Mouse (Mus musculus) G1E (cell line): ENCODE data around the gene Rbm47. TPM values are rescaled to one million over a fixed set of nuclear protein-coding genes. Genes with fewer than 3 reads are reported as not detected.

ENCODE experiments used
- ATAC-seq: 2 replicates; pipeline ENCODE4 v1.8.0; 2016; ENCODE audit warnings: mild to moderate bottlenecking; ENCODE audit not compliant: insufficient number of reproducible peaks, poor library complexity, low FRiP score, severe bottlenecking; ENCODE audit errors: extremely low read depth
- DNase-seq: peaks from one replicate; pipeline ENCODE4 v3.0.0; 2012; ENCODE audit warnings: low spot score
- H3K27me3 ChIP-seq: 2 replicates; pipeline ENCODE4 v1.6.1; 2012; ENCODE audit warnings: mild to moderate bottlenecking, low read length, inconsistent platforms; ENCODE audit not compliant: insufficient read depth
- H3K36me3 ChIP-seq: replicated peaks from 2 replicates; pipeline ENCODE3; 2012; ENCODE audit warnings: mild to moderate bottlenecking, inconsistent platforms
- H3K4me1 ChIP-seq: 2 replicates; pipeline ENCODE4 v1.6.1; 2012; ENCODE audit warnings: low read depth, low read length, inconsistent platforms, mixed read lengths; ENCODE audit not compliant: insufficient read depth
- H3K4me3 ChIP-seq: 2 replicates; pipeline ENCODE4 v1.5.1; 2012; ENCODE audit warnings: low read depth, mild to moderate bottlenecking, inconsistent platforms, low read length, moderate library complexity, mixed read lengths
- H3K9me3 ChIP-seq: replicated peaks from 2 replicates; pipeline ENCODE4 v1.6.1; 2012; ENCODE audit warnings: inconsistent platforms
- CTCF ChIP-seq: IDR thresholded peaks from 2 replicates; pipeline ENCODE4 v1.5.1; 2012; ENCODE audit warnings: low read depth, low read length, inconsistent platforms, mixed read lengths
- GATA1 ChIP-seq: IDR thresholded peaks from 2 replicates; pipeline ENCODE4 v1.6.1; 2012; ENCODE audit warnings: borderline replicate concordance, low read length, inconsistent platforms, mixed read lengths
- GATA2 ChIP-seq: IDR thresholded peaks from 2 replicates; pipeline ENCODE4 v1.6.1; 2012; ENCODE audit warnings: low read depth, low read length, inconsistent platforms, borderline replicate concordance
- POLR2AphosphoS5 ChIP-seq: IDR thresholded peaks from 2 replicates; pipeline ENCODE4 v1.6.1; 2012; ENCODE audit warnings: low read depth, low read length, inconsistent platforms; ENCODE audit not compliant: insufficient replicate concordance
- TAL1 ChIP-seq: conservative IDR thresholded peaks from 2 replicates; pipeline ENCODE4 v1.6.1; 2012; ENCODE audit warnings: low read depth, low read length, inconsistent platforms, mixed read lengths
- polyA plus RNA-seq: library from polyadenylated mRNA; stranded (reverse); fragments of >175 nt; gene quantifications from 2 replicates; pipeline ENCODE4 v1.2.3, GENCODE M21; 2012
- total RNA-seq, 2 experiments: library from RNA; stranded (forward) in 1 of 2; stranded (reverse) in 1 of 2; fragments of 200-1000 nt in 1 of 2; fragments of >200 nt in 1 of 2; fragmentation: Nextera tagmentation in 1 of 2; gene quantifications; 2 replicates each; pipeline ENCODE4 v1.2.3; 2014 to 2017

Rbm47 gene
- total and polyA plus RNA-seq, 3 experiments: 0.05 TPM; not detected in 2

DNA sequence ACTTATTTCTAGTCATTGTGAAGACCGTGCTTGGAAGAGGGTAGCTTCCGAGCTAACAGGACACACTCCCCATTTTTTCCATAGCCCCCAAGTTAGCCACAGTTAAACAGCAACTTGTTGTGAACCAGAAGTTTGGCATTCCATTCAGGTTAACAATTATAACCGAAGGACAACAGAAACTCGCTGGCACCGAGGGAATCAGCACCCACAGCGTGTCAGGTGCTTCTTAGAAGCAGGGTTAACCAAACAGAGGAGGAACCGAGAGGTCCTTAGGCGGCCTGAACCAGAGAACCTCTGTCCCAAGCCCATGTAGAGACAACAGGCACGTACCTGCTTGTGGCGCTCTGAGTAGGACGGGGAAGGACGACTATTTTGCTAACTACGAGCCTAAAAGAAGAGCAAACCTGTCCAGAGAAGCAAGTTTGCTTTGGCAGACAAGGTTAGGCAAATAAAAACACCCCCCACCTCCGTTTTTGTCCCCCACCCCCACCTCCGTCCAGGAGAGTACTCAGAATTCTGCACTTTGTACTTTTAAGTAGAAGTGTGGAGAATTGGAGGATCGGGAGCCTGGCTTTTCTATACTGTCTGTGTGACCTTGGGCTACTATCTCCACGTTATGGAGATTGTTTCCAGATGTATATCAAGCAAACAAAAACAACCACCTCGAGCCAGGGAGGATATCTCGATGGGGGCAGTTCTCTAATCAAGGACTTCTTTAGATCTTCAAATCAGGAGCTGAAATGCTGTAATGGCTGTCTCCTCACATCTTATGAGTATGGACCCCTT, 91.3 kb downstream of the Rbm47 start:
- H3K4me3 ChIP-seq: no peak overlapping the region
- ATAC-seq: no peak
- no peaks in the 10 kb centered on the region for H3K36me3 ChIP-seq
- H3K4me1 ChIP-seq: no peaks in the 10 kb centered on the region
- TF ChIP-seq CTCF (no peak), GATA2 (no peak), GATA1 (no peak), POLR2AphosphoS5 (no peak), TAL1 (no peak)
- DNase-seq: no peak
- H3K9me3 ChIP-seq: no peaks in the 10 kb centered on the region
- H3K27me3 ChIP-seq: no peaks in the 10 kb centered on the region

DNA sequence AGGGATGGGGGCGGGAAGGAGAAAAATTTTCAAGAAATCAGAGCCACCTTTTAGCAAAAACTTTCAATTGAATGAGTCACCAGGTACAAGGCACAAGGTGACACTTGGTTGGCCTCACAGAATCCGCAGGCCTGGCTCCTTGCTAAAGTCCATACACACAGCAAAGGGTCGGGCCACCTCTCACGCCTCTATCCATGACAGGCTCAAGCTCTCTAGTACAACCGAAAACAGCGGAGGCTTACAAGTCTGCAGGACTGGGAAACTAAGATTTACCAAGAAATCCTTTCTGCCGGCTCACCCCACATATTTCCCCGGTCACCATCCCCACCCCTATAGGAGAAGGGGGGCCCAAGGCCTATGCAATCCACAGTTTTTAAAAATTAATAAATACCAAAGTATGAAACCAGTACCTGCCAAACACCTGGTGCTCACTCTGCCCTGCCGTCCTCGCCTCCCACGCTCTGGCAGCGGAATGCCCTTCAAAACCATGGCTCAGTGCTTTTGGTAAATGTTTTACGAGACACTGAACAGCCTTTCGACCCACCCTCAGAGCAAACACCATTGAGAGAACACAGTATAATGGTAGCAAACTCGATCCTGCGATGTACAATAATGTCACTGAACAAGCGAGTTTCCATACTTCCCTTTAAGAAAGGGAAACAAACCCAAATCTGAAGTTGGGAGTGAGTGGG, 92.2 kb downstream of the Rbm47 start:
- no peak for TF ChIP-seq TAL1
- no peak for TF ChIP-seq CTCF
- TF ChIP-seq POLR2AphosphoS5: no peak
- TF ChIP-seq GATA1: no peak
- TF ChIP-seq GATA2: no peak
- ATAC-seq (no peak), DNase-seq (no peak)
- Histone ChIP-seq H3K4me3 (no peak overlapping the region), H3K4me1 (no peaks in the 10 kb centered on the region), H3K27me3 (no peaks in the 10 kb centered on the region), H3K9me3 (0 out of 2 replicates have a peak, but pooled peaks cover 3% of the 10 kb centered on the region), H3K36me3 (no peaks in the 10 kb centered on the region)

- Histone ChIP-seq H3K27me3 (no peaks in the 10 kb centered on the region), H3K4me1 (no peaks in the 10 kb centered on the region), H3K36me3 (no peaks in the 10 kb centered on the region), H3K9me3 (0 out of 2 replicates have a peak, but pooled peaks cover 3% of the 10 kb centered on the region), H3K4me3 (no peak overlapping the region)
- DNase-seq (no peak), ATAC-seq (no peak)
- TF ChIP-seq CTCF (no peak), GATA1 (no peak), POLR2AphosphoS5 (no peak), TAL1 (no peak), GATA2 (no peak)
These were observed 93.3 kb downstream of the Rbm47 start for GRCm38 (mm10) chr5:66079358-66080179.

- Histone ChIP-seq H3K36me3 (no peaks in the 10 kb centered on the region), H3K4me3 (no peak overlapping the region), H3K4me1 (no peaks in the 10 kb centered on the region), H3K9me3 (0 out of 2 replicates have a peak, but pooled peaks cover 3% of the 10 kb centered on the region), H3K27me3 (no peaks in the 10 kb centered on the region)
- TF ChIP-seq GATA2 (no peak), TAL1 (no peak), POLR2AphosphoS5 (no peak)
- DNase-seq (no peak), ATAC-seq (no peak)
These were observed 94.4 kb downstream of the Rbm47 start for GRCm38 (mm10) chr5:66078491-66079012.

DNA sequence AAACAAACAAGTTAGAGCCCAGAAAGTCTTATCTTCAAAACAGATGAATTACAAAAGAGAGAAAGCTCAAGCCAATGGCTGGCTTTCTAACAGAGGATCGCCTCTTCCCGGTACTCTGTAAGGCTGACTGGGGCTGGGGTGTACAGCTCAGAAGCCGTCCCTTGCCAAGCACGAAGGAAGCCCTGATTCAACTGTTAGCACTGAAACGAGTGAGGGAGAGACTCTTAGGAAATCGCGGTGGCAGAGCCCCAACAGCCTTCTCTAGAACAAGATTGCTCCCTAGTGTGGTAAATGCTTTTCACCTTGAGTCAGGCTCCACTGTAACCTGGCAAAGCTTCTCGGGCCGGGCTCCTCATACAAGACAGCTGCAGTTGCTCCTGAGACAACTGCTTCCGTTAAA, 95.5 kb downstream of the Rbm47 start:
- no peaks in the 10 kb centered on the region for H3K36me3 ChIP-seq
- H3K4me1 ChIP-seq: no peaks in the 10 kb centered on the region
- H3K4me3 ChIP-seq: no peak overlapping the region
- DNase-seq: no peak
- 0 out of 2 replicates have a peak, but pooled peaks cover 3% of the 10 kb centered on the region for H3K9me3 ChIP-seq
- no peak for ATAC-seq
- no peaks in the 10 kb centered on the region for H3K27me3 ChIP-seq
- TF ChIP-seq GATA2 (no peak), GATA1 (no peak), POLR2AphosphoS5 (no peak), CTCF (no peak), TAL1 (no peak)
